Mouse (Mus musculus) monocyte, adult 2 months (primary cell): ENCODE measurements around the gene Pawr.
"Not testable (repeated sequence)": the region's sequence is repeated elsewhere in the genome, so short reads cannot be mapped to it uniquely, and the experiment has no call there.

ENCODE experiments used
- DNase-seq, 2 experiments: peaks; one replicate each; pipeline ENCODE4 v3.0.0; 2022; ENCODE audit warnings: low spot score in 2 of 2, low read depth in 1 of 2

Gene Pawr

DNA sequence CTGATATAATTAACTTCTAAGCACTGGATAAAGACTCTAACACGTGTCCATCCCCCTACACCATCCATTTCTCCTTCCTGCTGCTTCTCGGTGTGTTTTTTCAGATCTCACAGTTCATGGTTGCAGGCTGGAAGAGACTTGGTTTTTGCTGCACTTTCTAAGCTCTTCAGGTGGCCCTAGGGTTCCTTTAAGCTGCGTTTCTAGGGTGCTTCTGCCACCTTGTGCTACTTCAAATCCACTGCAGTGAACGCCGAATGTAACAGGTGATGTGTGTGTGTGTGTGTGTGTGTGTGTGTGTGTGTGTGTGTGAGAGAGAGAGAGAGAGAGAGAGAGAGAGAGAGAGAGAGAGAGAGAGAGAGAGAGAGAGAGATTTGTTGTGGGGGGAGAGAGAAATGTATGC lies 103.7 kb downstream of the Pawr start:
- no peak for DNase-seq

DNA sequence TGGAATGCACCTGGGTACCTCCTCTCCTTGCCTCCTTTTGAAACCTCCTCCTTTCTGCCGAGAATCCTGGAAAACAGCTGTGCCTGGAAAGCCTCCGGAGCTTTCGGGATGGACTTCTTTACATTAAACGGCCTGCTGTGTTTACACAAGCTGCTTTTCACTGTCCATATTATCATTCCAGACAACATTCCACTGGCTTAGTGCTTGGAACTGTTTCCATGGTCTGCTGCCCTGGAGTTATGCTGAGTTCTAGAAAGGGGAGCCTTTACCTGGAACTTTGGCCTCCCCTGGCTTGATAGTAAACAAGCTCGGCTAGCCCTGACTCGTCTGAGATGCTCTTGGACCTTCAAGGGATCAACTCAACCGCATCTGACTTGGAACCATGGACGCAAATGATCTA lies 104.4 kb downstream of the Pawr start:
- no peak for DNase-seq

GRCm38 (mm10) chr10:108440251-108440650 lies 108.3 kb downstream of the Pawr start:
- DNase-seq = not testable (repeated sequence)

DNA sequence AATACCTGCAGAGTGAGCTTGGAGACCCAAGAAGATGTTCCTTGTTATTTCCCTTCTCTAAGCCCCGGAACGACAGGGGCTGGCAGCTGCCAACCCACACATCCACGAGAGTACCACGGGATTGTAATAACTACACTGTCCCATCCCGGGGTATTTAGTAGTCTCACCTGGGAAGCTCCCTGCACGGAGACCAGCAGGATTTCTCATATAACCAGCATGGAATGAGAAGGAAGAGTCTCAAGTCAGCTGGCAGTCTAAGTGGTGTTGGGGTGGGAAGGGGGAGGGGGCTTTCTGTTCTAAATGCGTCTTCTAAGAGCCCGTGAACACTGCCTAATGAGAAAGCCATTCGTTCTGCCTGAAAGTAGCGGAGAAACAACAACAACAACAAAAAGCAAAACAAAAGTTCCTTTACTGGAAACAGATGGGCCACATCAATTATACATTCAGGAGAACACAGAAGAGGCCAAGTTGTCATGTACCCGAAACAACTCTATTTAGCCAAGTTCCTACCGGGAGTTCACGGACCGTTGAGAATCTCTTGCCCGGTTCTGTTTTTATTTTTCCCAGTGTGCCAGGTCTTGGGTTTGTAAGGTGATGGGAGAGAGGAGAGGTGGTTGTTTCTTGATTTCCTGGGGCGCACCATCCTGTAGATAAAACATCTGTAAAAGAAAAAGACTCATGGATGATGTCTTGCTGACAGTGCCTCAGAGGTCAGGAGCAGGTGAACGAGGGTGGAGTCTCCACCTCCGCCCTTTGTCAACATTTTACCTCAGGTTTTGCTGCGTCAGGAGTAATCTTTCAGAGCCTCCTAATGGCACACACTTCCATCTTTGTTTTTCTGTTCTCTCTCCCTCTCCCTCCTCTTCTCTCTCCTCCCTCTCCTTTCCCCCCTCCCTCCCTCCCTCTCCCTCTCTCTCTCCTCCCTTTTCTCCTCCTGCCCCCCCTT lies 112.3 kb downstream of the Pawr start:
- no peak for DNase-seq

GRCm38 (mm10) chr10:108445123-108445522 lies 113.2 kb downstream of the Pawr start:
- DNase-seq = no peak

DNA sequence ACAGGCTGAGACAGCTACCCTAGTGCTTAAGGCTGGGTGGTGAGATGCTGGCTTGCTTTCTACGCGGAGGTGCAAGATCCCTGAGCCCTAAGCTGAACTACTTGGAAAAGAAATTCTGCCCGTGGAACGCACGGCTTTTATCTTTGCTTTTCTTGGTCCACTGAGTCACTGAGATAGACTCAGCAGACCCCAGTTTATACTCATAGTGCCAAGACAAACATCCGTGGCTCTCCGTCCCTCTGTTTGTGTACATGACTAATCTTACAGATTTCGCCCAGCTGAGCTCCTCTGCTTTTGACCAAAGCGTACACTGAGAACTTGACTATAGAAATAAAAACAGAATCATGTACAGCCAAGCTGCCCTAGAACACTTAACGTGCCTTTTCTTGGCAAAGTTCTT lies 113.7 kb downstream of the Pawr start:
- no peak for DNase-seq

GRCm38 (mm10) chr10:108446041-108446931 lies 114.4 kb downstream of the Pawr start:
- DNase-seq = no peak

DNA sequence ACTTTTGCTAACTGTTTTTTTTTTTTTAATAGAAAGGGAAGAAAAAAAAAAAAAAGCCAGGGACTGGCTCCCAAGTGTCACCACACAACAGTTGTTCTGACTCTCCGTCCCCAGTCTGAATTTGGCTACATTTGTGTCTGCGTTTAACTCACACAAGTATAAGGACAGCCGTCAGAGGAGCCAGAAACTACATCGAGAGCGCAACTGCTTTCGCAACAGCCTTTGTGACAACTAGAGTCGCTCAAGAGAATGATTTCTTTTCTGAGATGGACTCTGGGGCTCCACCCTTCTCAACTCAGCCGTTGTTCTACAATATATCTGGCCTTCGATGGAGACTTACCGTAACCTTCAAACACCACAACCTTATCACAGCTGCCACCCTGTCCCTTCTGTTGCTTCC lies 115.3 kb downstream of the Pawr start:
- no peak for DNase-seq

GRCm38 (mm10) chr10:108448421-108448820 lies 116.5 kb downstream of the Pawr start:
- no peak for DNase-seq

DNA sequence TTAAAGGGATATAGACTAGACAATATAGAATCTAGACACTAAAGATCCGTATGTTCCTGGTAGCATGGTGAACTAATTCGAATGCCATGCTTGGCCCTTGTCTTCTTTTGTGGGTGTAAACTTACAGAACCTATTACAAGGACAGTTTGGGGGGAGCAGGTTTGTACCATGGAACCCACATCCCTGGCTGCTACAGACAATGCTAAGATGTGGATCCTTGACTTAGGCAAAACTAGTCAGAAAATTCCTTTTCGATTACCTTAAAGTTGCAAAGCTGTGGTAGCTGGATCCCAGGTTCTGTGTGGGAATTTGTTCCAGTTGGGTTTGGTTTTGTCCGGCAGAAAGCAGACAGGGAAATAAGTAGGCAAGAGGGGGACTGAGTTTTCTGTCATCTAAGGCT lies 118.5 kb downstream of the Pawr start:
- DNase-seq = no peak

- no peak for DNase-seq
These were observed 119.6 kb downstream of the Pawr start for GRCm38 (mm10) chr10:108451516-108451915.

DNA sequence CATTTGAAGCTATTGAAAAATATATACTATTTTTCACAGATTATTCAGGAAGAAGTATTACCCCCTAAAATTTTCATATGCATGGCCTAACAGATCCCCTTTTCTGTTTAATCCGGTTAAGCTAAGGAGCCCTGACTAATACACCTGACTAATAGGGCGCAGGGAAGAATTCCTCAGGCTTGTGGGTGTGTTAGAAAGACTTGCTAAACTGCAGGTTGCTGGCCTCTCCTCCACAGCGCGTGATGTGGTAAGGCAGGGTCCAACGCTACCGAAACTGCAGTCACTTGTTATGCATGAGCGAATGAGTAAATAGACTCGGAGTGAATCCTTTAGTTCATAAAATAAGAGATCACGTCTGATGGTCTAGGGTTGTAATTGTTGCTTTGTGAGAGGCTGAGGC lies 120.5 kb downstream of the Pawr start:
- DNase-seq = no peak

DNA sequence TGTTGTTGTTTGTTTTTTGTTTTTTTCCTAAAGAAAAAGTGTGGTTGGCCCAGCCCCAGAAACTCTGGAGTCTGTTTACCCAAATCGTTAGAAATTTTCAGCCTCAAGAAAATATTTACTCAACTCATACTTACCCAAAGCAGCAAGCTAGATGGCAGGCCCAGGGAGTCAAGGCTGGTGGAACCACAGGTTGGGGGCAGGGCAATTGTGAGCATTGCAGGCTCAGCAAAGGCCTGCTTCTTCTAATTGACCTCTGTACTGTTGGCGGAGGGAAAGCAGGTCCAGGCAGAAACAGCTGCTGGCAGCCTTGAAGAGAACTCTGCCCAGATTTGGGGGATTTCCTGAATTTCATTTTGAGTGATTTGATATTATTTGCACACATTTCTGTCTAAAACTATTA lies 121.6 kb downstream of the Pawr start:
- no peak for DNase-seq

- DNase-seq = no peak
These were observed 122.8 kb downstream of the Pawr start for GRCm38 (mm10) chr10:108454691-108455117.

DNA sequence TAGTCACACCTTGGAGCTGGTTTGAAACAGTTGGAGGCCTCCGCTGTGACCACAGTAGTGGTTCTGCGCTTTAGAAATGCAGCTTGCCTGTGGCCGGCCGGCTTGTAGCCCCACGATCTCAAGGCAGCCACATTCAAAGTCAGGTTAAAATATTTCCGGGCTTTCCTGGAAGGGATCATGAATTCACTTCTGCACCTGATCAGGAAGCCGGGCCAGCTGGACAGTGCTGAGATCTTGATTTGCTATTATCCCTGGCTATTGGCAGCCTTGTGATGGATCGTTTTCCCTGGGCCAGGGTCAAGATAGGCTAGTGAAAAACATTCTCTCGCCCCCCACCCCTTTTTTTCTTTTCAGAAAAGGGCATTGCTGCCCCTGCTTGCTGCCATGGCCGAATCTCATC lies 123.3 kb downstream of the Pawr start:
- DNase-seq = no peak

DNA sequence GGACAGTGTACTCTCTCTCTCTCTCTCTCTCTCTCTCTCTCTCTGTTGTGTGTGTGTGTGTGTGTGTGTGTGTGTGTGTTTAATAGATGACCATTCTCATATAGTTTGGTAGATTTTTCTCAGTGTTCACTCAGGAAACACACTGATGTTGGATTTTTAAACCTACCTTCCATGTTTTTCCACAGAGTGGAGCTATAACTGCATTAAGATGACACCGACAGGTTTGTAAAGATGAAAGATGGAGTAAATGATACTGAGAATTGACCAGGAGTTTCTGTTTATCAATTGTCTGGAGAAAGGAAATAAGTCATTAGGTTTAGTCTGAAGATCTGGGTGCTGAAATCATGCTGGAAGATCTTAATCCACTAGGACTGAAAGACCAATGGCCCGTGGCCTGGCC lies 124.0 kb downstream of the Pawr start:
- DNase-seq = no peak

- DNase-seq = no peak
These were observed 125.1 kb downstream of the Pawr start for GRCm38 (mm10) chr10:108457054-108457453.

DNA sequence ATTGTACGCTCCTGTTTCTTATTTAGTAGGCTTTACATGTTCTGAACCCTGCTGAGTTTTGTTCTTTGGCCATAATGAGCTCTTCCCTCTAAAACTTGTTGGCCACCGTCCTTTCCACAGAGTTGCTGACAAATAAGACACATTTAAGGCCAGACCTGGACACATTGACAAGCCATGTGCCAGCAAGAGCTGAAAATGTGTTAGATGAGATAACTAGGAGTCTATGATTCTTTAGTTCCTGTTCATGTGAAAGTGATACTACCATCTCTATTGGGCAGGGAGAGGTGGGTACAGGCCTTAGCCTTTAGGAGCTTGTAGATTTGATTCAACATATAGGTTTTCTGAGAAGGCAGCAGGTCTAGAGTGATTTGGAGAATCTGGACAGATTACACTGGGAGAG lies 129.9 kb downstream of the Pawr start:
- no peak for DNase-seq
